Mouse (Mus musculus) lung, postnatal 0 days (tissue): ENCODE data around the gene Thy1. TPM values are rescaled to one million over a fixed set of nuclear protein-coding genes. Genes with fewer than 3 reads are reported as not detected.
A peak's percentile ranks its signal among the peaks of the same experiment; 100 is the strongest.

Source experiments
- ATAC-seq: fragments of 200-750 bp; cut with Nextera tagmentation; 2 replicates; pipeline ENCODE4 v1.8.0; 2017; ENCODE audit warnings: moderate library complexity
- DNase-seq: peaks from one replicate; pipeline ENCODE4 v3.0.0-alpha.2; 2016; ENCODE audit warnings: low spot score
- H3K27ac ChIP-seq: fragments of 300-500 bp; sonication (generic); 2 replicates; pipeline ENCODE4 v1.5.1; 2014; ENCODE audit warnings: antibody characterized with exemption, mild to moderate bottlenecking, low read length, mixed read lengths
- H3K27me3 ChIP-seq: fragments of 300-500 bp; sonication (generic); replicated peaks from 2 replicates; pipeline ENCODE4 v1.6.1; 2014; ENCODE audit warnings: low read length, mixed read lengths; ENCODE audit not compliant: insufficient read depth
- H3K36me3 ChIP-seq: fragments of 300-500 bp; sonication (generic); 2 replicates; pipeline ENCODE4 v1.6.1; 2014; ENCODE audit warnings: low read length, mixed read lengths; ENCODE audit not compliant: insufficient read depth
- H3K4me1 ChIP-seq: fragments of 300-500 bp; sonication (generic); 2 replicates; pipeline ENCODE4 v1.6.1; 2014; ENCODE audit warnings: antibody characterized with exemption, low read depth, low read length, mixed read lengths; ENCODE audit not compliant: insufficient read depth
- H3K4me2 ChIP-seq: fragments of 300-500 bp; sonication (generic); replicated peaks from 2 replicates; pipeline ENCODE4 v1.6.1; 2014; ENCODE audit warnings: low read depth, mild to moderate bottlenecking, low read length, moderate library complexity, mixed read lengths
- H3K4me3 ChIP-seq: fragments of 300-500 bp; sonication (generic); 2 replicates; pipeline ENCODE4 v1.5.1; 2014; ENCODE audit warnings: low read depth, low read length
- H3K9ac ChIP-seq: fragments of 300-500 bp; sonication (generic); replicated peaks from 2 replicates; pipeline ENCODE4 v1.6.1; 2014; ENCODE audit warnings: low read depth, mild to moderate bottlenecking
- H3K9me3 ChIP-seq: fragments of 300-500 bp; sonication (generic); 2 replicates; pipeline ENCODE4 v1.6.1; 2016; ENCODE audit warnings: low read length, mixed read lengths
- CTCF ChIP-seq: IDR thresholded peaks from 2 replicates; pipeline ENCODE4 v1.5.1; 2016; ENCODE audit warnings: antibody characterized with exemption, mild to moderate bottlenecking
- EP300 ChIP-seq: IDR thresholded peaks from 2 replicates; pipeline ENCODE4 v1.6.1; 2016; ENCODE audit warnings: antibody characterized with exemption, mild to moderate bottlenecking, control low read depth
- WGBS: fragments of 180-500 bp; shearing (Covaris S2); extraction: QIAGEN DNeasy Blood & Tissue Kit; methylation state at CpG from one replicate; pipeline ENCODE4 v1.1.7; 2014; 5-methylcytosine and 5-hydroxymethylcytosine counted together
- polyA plus RNA-seq: library from polyadenylated mRNA; unstranded; fragments of >200 nt; fragmentation: Nextera tagmentation; extraction: Ambion mirVana; gene quantifications from 2 replicates; pipeline ENCODE4 v1.2.1, GENCODE M21; 2015

Gene Thy1
- polyA plus RNA-seq, 1 experiment from 2014 or later, result 2.9 TPM

DNA sequence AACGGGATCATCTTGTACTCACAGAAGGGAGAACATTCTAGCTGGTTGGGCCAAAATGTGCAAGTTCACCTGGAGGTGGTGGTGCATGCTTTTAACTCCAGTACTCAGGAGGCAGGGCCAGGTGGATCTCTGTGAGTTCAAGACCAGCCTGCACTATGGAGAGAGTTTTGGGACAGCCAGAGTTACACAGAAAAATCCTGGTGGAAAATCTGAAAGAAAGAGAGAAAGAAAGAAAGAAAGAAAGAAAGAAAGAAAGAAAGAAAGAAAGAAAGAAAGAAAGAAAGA is 846 bp upstream of the Thy1 start:
- TF ChIP-seq EP300 (no peak), CTCF (no peak)
- DNase-seq, result no peak
- WGBS, result 67% methylated on average over 1 of the region's 1 CpGs
- peaks cover 17% of the 10 kb centered on the region for H3K27me3 ChIP-seq
- H3K9ac ChIP-seq, result no peak overlapping the region
- ATAC-seq, result no peak
- no peaks in the 10 kb centered on the region for H3K9me3 ChIP-seq
- H3K4me1 ChIP-seq, result no peaks in the 10 kb centered on the region
- no peak overlapping the region for H3K4me3 ChIP-seq
- H3K27ac ChIP-seq, result no peak overlapping the region
- no peak overlapping the region for H3K4me2 ChIP-seq
- no peaks in the 10 kb centered on the region for H3K36me3 ChIP-seq

GRCm38 (mm10) chr9:44043708-44044425 is 683 bp downstream of the Thy1 start:
- TF ChIP-seq CTCF, result no peak
- Histone ChIP-seq H3K4me3 (no peak overlapping the region), H3K36me3 (no peaks in the 10 kb centered on the region), H3K4me1 (no peaks in the 10 kb centered on the region), H3K9me3 (no peaks in the 10 kb centered on the region), H3K4me2 (0 out of 2 replicates have a peak overlapping the region, but pooled peaks have one; percentile 19), H3K27ac (no peak overlapping the region), H3K27me3 (peaks cover 17% of the 10 kb centered on the region), H3K9ac (no peak overlapping the region)
- ATAC-seq, result no peak
- no peak for DNase-seq
- WGBS, result 5% methylated on average over 23 of the region's 23 CpGs

DNA sequence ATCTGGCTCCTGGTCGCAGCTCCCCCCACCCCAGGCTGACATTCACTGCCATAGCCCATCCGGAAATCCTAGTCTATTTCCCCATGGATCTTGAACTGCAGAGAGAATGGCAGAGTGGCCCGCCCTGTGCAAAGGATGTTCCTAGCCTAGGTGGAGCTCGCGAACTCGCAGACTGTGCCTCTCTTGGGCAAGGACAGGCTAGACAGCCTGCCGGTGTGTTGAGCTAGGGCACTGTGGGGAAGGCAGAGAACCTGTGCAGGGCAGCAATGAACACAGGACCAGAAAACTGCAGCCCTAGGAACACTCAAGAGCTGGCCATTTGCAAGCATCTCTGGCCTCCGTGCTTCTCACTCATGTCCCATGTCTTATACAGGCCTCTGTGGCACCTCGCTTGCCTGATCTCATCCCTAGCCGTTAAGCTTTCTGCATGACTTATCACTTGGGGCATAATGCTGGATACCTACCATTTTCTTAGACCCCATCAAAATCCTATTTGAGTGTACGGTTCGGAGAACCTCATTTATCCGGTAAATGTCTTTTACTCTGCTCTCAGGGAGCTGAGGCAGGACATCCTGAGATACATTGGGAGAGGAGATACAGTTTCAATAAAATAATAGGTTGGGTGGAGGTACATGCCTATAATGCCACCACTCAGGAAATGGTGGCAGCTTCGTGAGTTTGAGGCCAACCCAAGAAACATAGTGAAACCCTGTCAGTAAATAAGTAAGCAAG is 1.4 kb downstream of the Thy1 start:
- H3K4me2 ChIP-seq, result no peak overlapping the region
- peaks cover 17% of the 10 kb centered on the region for H3K27me3 ChIP-seq
- H3K9me3 ChIP-seq, result no peaks in the 10 kb centered on the region
- no peaks in the 10 kb centered on the region for H3K36me3 ChIP-seq
- DNase-seq (no peak), ATAC-seq (no peak)
- no peak for TF ChIP-seq CTCF
- TF ChIP-seq EP300, result no peak
- no peak overlapping the region for H3K9ac ChIP-seq
- no peaks in the 10 kb centered on the region for H3K4me1 ChIP-seq
- WGBS, result 44% methylated on average over 14 of the region's 14 CpGs
- no peak overlapping the region for H3K27ac ChIP-seq
- H3K4me3 ChIP-seq, result no peak overlapping the region

DNA sequence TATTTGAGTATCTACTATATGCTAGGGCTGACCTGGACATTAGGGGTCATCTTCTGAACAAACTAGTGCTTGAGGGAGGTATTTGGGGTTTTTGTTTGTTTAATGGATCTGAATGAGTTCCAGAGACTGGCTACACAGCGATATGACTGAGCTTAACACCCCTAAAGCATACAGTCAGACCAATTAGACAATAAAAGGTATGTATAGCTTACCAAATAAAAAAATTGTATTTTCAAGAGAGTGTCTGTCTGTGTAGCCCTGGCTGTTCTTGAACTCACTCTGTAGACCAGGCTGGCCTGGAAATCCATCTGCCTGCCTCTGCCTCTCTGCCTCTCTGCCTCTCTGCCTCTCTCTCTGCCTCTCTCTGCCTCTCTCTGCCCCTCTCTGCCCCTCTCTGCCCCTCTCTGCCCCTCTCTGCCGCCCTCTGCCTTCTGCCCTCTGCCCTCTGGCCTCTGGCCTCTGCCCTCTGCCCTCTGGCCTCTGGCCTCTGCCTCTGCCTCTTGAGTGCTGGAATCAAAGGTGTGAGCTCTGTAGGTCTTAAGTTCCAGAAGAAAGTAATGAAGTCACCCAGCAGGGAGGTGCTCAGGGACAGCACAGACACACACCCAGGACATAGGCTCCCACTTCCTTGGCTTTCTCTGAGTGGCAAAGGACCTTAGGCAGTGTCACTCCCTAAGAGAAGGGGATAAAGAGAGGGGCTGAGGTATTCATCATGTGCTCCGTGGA is 2.1 kb downstream of the Thy1 start:
- H3K27ac ChIP-seq, result no peak overlapping the region
- no peak overlapping the region for H3K4me2 ChIP-seq
- H3K4me3 ChIP-seq, result no peak overlapping the region
- no peaks in the 10 kb centered on the region for H3K9me3 ChIP-seq
- H3K36me3 ChIP-seq, result no peaks in the 10 kb centered on the region
- DNase-seq (no peak), ATAC-seq (no peak)
- no peaks in the 10 kb centered on the region for H3K4me1 ChIP-seq
- H3K27me3 ChIP-seq, result peaks cover 17% of the 10 kb centered on the region
- 68% methylated on average over 3 of the region's 3 CpGs for WGBS
- no peak overlapping the region for H3K9ac ChIP-seq
- no peak for TF ChIP-seq CTCF
- TF ChIP-seq EP300, result no peak

GRCm38 (mm10) chr9:44045884-44046272 is 2.7 kb downstream of the Thy1 start:
- H3K4me3 ChIP-seq, result no peak overlapping the region

GRCm38 (mm10) chr9:44046426-44046825 is 3.2 kb downstream of the Thy1 start:
- 80% methylated on average over 12 of the region's 12 CpGs for WGBS
- no peak for TF ChIP-seq CTCF
- TF ChIP-seq EP300, result no peak
- ATAC-seq, result no peak
- DNase-seq, result no peak
- no peak overlapping the region for H3K4me2 ChIP-seq
- no peaks in the 10 kb centered on the region for H3K9me3 ChIP-seq
- no peak overlapping the region for H3K27ac ChIP-seq
- no peaks in the 10 kb centered on the region for H3K4me1 ChIP-seq
- H3K27me3 ChIP-seq, result peaks cover 17% of the 10 kb centered on the region
- no peaks in the 10 kb centered on the region for H3K36me3 ChIP-seq
- no peak overlapping the region for H3K9ac ChIP-seq
- no peak overlapping the region for H3K4me3 ChIP-seq

More at GRCm38 (mm10) chr9:44045884-44046272, 2.7 kb downstream of the Thy1 start:
- H3K36me3 ChIP-seq, result no peaks in the 10 kb centered on the region
- no peak overlapping the region for H3K4me2 ChIP-seq
- H3K9me3 ChIP-seq, result no peaks in the 10 kb centered on the region
- 74% methylated on average over 5 of the region's 5 CpGs for WGBS
- TF ChIP-seq CTCF (no peak), EP300 (no peak)
- DNase-seq (no peak), ATAC-seq (no peak)
- no peak overlapping the region for H3K27ac ChIP-seq
- H3K9ac ChIP-seq, result no peak overlapping the region
- no peaks in the 10 kb centered on the region for H3K4me1 ChIP-seq
- H3K27me3 ChIP-seq, result peaks cover 17% of the 10 kb centered on the region
